Mouse (Mus musculus): ENCODE measurements around the gene Kpna7. TPM values are rescaled to one million over a fixed set of nuclear protein-coding genes. Genes with fewer than 3 reads are reported as not detected.

Kpna7 gene
- polyA plus RNA-seq, 1 experiment from 2014 or later = not detected

GRCm38 (mm10) chr5:144940904-144941303 lies 142.9 kb downstream of the Kpna7 start:
- no peaks in the 10 kb centered on the region for H3K36me3 ChIP-seq (ENCODE audit: control insufficient read depth, insufficient read depth, low read length)
- H3K4me3 ChIP-seq (ENCODE audit: low read depth, low read length) = no peak overlapping the region
- H3K4me1 ChIP-seq (ENCODE audit: control insufficient read depth, insufficient read depth, low read length) = no peaks in the 10 kb centered on the region; the same call in 1 of the 2 replicates
- 85% methylated on average over 3 of the region's 3 CpGs for WGBS
- ATAC-seq (ENCODE audit: low FRiP score) = no peak
- H3K9ac ChIP-seq (ENCODE audit: low read length) = no peak overlapping the region
- H3K4me2 ChIP-seq = no peak overlapping the region
- H3K27me3 ChIP-seq (ENCODE audit: control insufficient read depth, insufficient read depth, low read length) = no peaks in the 10 kb centered on the region
- H3K9me3 ChIP-seq (ENCODE audit: control insufficient read depth, low read length) = no peaks in the 10 kb centered on the region
- no peak overlapping the region for H3K27ac ChIP-seq (ENCODE audit: low read depth, low read length)
- no peak for DNase-seq (ENCODE audit: low spot score, missing footprints)

DNA sequence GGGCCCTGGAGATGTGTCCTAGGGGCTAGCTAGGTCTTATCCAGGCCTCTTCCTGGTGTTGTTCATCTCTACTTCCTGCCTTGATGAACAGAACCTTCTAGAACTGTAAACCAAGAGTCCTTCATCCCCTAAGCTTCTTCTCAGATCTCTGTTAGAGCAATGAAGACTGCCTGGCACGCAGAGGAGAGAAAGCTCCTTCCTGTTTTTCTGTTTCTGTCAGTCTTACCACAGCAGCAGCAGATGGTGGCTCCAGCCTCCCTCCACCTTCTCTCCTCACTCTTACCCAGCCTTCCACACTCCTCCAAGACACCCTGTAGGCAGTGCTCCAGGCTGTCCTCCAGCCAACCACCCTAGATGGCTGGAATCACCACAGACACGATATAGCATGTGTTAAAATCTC lies 146.5 kb downstream of the Kpna7 start:
- no peak for DNase-seq (ENCODE audit: low spot score, missing footprints)
- no peak for ATAC-seq (ENCODE audit: low FRiP score)
- H3K27me3 ChIP-seq (ENCODE audit: control insufficient read depth, insufficient read depth, low read length) = no peaks in the 10 kb centered on the region
- no peaks in the 10 kb centered on the region for H3K36me3 ChIP-seq (ENCODE audit: control insufficient read depth, insufficient read depth, low read length)
- no peak overlapping the region for H3K9ac ChIP-seq (ENCODE audit: low read length)
- no peak overlapping the region for H3K27ac ChIP-seq (ENCODE audit: low read depth, low read length)
- no peaks in the 10 kb centered on the region for H3K9me3 ChIP-seq (ENCODE audit: control insufficient read depth, low read length)
- H3K4me3 ChIP-seq (ENCODE audit: low read depth, low read length) = no peak overlapping the region
- 85% methylated on average over 2 of the region's 2 CpGs for WGBS
- H3K4me2 ChIP-seq = no peak overlapping the region
- no peaks in the 10 kb centered on the region; the same call in 1 of the 2 replicates for H3K4me1 ChIP-seq (ENCODE audit: control insufficient read depth, insufficient read depth, low read length)

Other genes starting within 250 kb of the Kpna7 start
- 13.2 and 17.8 TPM in 2 replicates for gene Smurf1, start 118.2 kb downstream of the Kpna7 start, polyA plus RNA-seq (2014; fragmentation: Nextera tagmentation; extraction: Ambion mirVana)
- not detected in 2 replicates for gene Gm4871, start 51.3 kb downstream of the Kpna7 start, polyA plus RNA-seq (2014; fragmentation: Nextera tagmentation; extraction: Ambion mirVana)
- gene 1700018F24Rik, start 41.0 kb downstream of the Kpna7 start, polyA plus RNA-seq (2014; fragmentation: Nextera tagmentation; extraction: Ambion mirVana) = not detected in 2 replicates
- 179 and 183 TPM in 2 replicates for gene Arpc1a, start 200 bp downstream of the Kpna7 start, polyA plus RNA-seq (2014; fragmentation: Nextera tagmentation; extraction: Ambion mirVana)
- 44.3 and 48.3 TPM in 2 replicates for gene Arpc1b, start 30.2 kb upstream of the Kpna7 start, polyA plus RNA-seq (2014; fragmentation: Nextera tagmentation; extraction: Ambion mirVana)
- gene Pdap1, start 56.2 kb upstream of the Kpna7 start, polyA plus RNA-seq (2014; fragmentation: Nextera tagmentation; extraction: Ambion mirVana) = 124 and 131 TPM in 2 replicates
- 276 and 283 TPM in 2 replicates for gene Bud31, start 56.3 kb upstream of the Kpna7 start, polyA plus RNA-seq (2014; fragmentation: Nextera tagmentation; extraction: Ambion mirVana)
- gene Ptcd1, start 83.1 kb upstream of the Kpna7 start, polyA plus RNA-seq (2014; fragmentation: Nextera tagmentation; extraction: Ambion mirVana) = 14.5 and 15.6 TPM in 2 replicates
- 31.7 and 35.9 TPM in 2 replicates for gene Cpsf4, start 83.2 kb upstream of the Kpna7 start, polyA plus RNA-seq (2014; fragmentation: Nextera tagmentation; extraction: Ambion mirVana)
- gene Atp5j2, start 108.0 kb upstream of the Kpna7 start, polyA plus RNA-seq (2014; fragmentation: Nextera tagmentation; extraction: Ambion mirVana) = 487 and 540 TPM in 2 replicates
- 8.8 and 9.6 TPM in 2 replicates for gene Zkscan14, start 117.8 kb upstream of the Kpna7 start, polyA plus RNA-seq (2014; fragmentation: Nextera tagmentation; extraction: Ambion mirVana)
- 20.4 and 20.6 TPM in 2 replicates for gene Zkscan5, start 120.5 kb upstream of the Kpna7 start, polyA plus RNA-seq (2014; fragmentation: Nextera tagmentation; extraction: Ambion mirVana)
- 43.2 and 48.9 TPM in 2 replicates for gene Zfp655, start 147.7 kb upstream of the Kpna7 start, polyA plus RNA-seq (2014; fragmentation: Nextera tagmentation; extraction: Ambion mirVana)
- 0.61 and 1.0 TPM in 2 replicates for gene Zscan25, start 196.5 kb upstream of the Kpna7 start, polyA plus RNA-seq (2014; fragmentation: Nextera tagmentation; extraction: Ambion mirVana)

Measured in midbrain, embryonic 11.5 days (tissue).